Mouse (Mus musculus) neutrophil, adult 5-6 weeks (primary cell): ENCODE results near the gene Tchhl1. TPM values are rescaled to one million over a fixed set of nuclear protein-coding genes. Genes with fewer than 3 reads are reported as not detected.
A peak's percentile ranks its signal among the peaks of the same experiment; 100 is the strongest.

Experiments used
- ATAC-seq: fragments of 151-379, 151-347 bp; 2 replicates; pipeline ENCODE4 v1.8.0; 2017; ENCODE audit warnings: mild to moderate bottlenecking, moderate TSS enrichment; ENCODE audit not compliant: insufficient number of reproducible peaks, poor library complexity, low FRiP score, severe bottlenecking; ENCODE audit errors: extremely low read depth
- total RNA-seq: library from RNA; stranded (forward); fragments of 200-1000 nt; gene quantifications from 2 replicates; pipeline ENCODE4 v1.2.3, GENCODE M21; 2017

Gene Tchhl1
- total RNA-seq, 1 experiment from 2014 or later, result not detected

- ATAC-seq, result no peak
Measured at GRCm38 (mm10) chr3:93497131-93497530, 28.6 kb downstream of the Tchhl1 start.

GRCm38 (mm10) chr3:93499129-93499528, 30.6 kb downstream of the Tchhl1 start:
- ATAC-seq, result no peak

DNA sequence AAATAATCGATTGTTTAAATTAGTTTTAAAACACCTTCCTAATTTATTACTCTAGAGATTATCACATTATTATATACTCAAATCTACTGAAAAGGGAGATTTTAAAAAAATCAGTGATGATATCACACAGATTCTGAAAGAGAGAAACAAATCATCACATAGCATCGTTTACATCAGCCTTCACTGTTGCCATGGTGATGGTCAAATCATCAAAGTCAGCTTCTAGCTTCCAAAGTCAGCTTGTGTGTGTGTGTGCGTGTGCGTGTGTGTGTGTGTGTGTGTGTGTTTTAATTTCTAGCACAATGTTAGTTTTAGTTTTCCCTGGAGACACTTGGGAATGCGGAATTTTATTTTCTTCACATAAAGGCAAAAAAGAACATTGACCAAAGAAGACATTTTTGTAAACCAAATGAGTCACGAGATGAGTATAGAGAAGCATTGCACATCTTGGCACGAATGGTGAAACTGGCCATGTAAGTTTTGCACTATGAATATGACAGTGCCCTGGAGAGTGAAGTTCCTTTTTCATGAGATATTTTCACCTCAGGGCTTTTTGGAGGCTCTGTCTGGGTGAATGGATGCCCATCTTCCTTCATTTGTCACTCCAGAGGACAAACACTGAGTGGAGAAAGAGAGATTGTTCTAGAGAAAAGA, 36.1 kb downstream of the Tchhl1 start:
- 0 out of 2 replicates have a peak, but pooled peaks have one; percentile 14 for ATAC-seq

- peak; percentile 94 for ATAC-seq
Measured at GRCm38 (mm10) chr3:93505960-93506863, 37.7 kb downstream of the Tchhl1 start.

- no peak for ATAC-seq
Measured at GRCm38 (mm10) chr3:93506881-93507325, 38.3 kb downstream of the Tchhl1 start.

- no peak for ATAC-seq
Measured at GRCm38 (mm10) chr3:93509301-93509700, 40.7 kb downstream of the Tchhl1 start.

GRCm38 (mm10) chr3:93511036-93511435, 42.5 kb downstream of the Tchhl1 start:
- ATAC-seq, result peak; percentile 18; the same call in 1 of the 2 replicates

GRCm38 (mm10) chr3:93511801-93512200, 43.2 kb downstream of the Tchhl1 start:
- ATAC-seq, result no peak

DNA sequence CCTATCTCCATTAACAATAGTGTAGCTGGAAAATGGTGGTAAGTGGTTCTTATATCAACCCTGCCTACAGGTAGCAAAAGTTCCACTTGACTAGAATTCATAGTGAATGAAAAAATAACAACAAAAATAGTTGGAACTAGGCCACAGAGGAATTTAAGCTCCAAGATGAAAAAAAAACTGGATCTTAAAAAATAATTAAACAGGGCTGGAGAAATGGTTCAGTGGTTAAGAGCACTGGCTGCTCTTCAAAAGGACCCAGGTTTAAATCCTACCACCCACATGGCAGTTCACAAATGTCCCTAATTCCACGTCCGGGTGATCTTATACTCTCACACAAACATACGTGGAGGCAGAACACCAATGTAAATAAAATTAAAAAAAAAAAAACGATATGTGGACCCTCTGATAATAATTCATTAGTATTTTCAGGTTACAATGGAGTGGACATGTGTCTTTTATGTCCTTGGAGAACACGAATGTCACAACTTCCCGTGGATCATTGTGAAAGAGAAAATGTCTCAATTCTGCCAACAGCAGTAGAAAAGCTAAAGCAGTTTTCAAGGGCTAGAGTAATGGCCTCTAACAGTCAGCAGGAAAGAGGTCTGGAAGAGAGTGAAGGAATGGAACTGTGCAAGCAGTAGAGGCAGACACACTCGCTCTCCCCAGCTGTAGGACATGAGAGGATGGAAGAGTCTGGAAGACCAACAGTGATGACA, 44.0 kb downstream of the Tchhl1 start:
- ATAC-seq, result no peak; the same call in 1 of the 2 replicates

DNA sequence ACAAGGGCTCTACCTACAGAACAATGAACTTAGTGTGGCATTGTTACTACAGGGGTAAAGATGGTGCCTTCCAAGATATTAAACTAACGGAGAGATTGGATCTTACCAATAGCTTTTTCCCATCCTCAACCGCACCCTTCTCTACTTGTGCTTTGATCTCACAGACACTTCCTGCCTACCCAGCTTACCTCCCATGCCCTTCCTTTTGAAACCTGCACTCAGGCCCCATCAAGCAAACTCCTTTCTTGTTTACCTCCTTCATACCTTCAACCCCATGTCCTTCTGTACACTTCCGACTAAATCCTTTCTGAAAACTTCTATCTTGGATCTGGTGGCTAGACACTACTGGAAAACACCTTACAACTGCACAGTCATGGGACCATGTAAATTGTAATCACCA, 46.1 kb downstream of the Tchhl1 start:
- no peak for ATAC-seq

- no peak for ATAC-seq
Measured at GRCm38 (mm10) chr3:93517343-93517742, 48.8 kb downstream of the Tchhl1 start.

- no peak for ATAC-seq
Measured at GRCm38 (mm10) chr3:93519856-93520329, 51.3 kb downstream of the Tchhl1 start.

GRCm38 (mm10) chr3:93520330-93521193, 52.0 kb downstream of the Tchhl1 start, which contains the start of gene S100a11:
Gene S100a11 (plus strand): TSS chr3:93520488.
- peak; percentile 76 for ATAC-seq

Other genes starting within 250 kb of the Tchhl1 start
- not detected in 2 replicates for gene Flg, start 195.2 kb upstream of the Tchhl1 start, total RNA-seq
- gene Hrnr, start 149.0 kb upstream of the Tchhl1 start, total RNA-seq, result not detected in 2 replicates
- not detected in 2 replicates for gene Rptn, start 75.1 kb upstream of the Tchhl1 start, total RNA-seq
- gene Tchh, start 26.4 kb upstream of the Tchhl1 start, total RNA-seq, result 0.23 and 0.25 TPM in 2 replicates
- 584 and 660 TPM in 2 replicates for gene S100a11, start 51.7 kb downstream of the Tchhl1 start, total RNA-seq
- gene S100a10, start 86.3 kb downstream of the Tchhl1 start, total RNA-seq, result 406 and 416 TPM in 2 replicates
- gene Tdpoz2, start 183.9 kb downstream of the Tchhl1 start, total RNA-seq, result not detected in 2 replicates
- not detected in 2 replicates for gene Tdpoz1, start 207.6 kb downstream of the Tchhl1 start, total RNA-seq
- not detected in 2 replicates for gene Gm37596, start 224.3 kb downstream of the Tchhl1 start, total RNA-seq